Mouse (Mus musculus) limb, embryonic 13.5 days (tissue): ENCODE results near the gene Tsen2. TPM values are rescaled to one million over a fixed set of nuclear protein-coding genes. Genes with fewer than 3 reads are reported as not detected.

Experiments used
- ATAC-seq: fragments of 200-750 bp; cut with Nextera tagmentation; 2 replicates; pipeline ENCODE4 v1.8.0; 2017; ENCODE audit warnings: low read depth, moderate number of reproducible peaks, moderate TSS enrichment; ENCODE audit not compliant: low FRiP score
- H3K27ac ChIP-seq: fragments of 300-500 bp; sonication (generic); 2 replicates; pipeline ENCODE4 v1.5.1; 2015; ENCODE audit warnings: inconsistent platforms, mild to moderate bottlenecking, moderate library complexity
- H3K27me3 ChIP-seq: fragments of 300-500 bp; sonication (generic); 2 replicates; pipeline ENCODE4 v1.6.1; 2015; ENCODE audit warnings: mild to moderate bottlenecking, inconsistent platforms
- H3K36me3 ChIP-seq: fragments of 300-500 bp; sonication (generic); 2 replicates; pipeline ENCODE4 v1.6.1; 2015; ENCODE audit warnings: inconsistent platforms, mild to moderate bottlenecking, moderate library complexity
- H3K4me1 ChIP-seq: fragments of 300-500 bp; sonication (generic); 2 replicates; pipeline ENCODE4 v1.6.1; 2015; ENCODE audit warnings: inconsistent platforms
- H3K4me2 ChIP-seq: fragments of 300-500 bp; sonication (generic); replicated peaks from 2 replicates; pipeline ENCODE4 v1.6.1; 2015; ENCODE audit warnings: inconsistent platforms, mild to moderate bottlenecking, moderate library complexity
- H3K4me3 ChIP-seq: fragments of 300-500 bp; sonication (generic); 2 replicates; pipeline ENCODE4 v1.5.1; 2015; ENCODE audit warnings: moderate library complexity, mild to moderate bottlenecking, inconsistent platforms
- H3K9ac ChIP-seq: fragments of 300-500 bp; sonication (generic); 2 replicates; pipeline ENCODE4 v1.6.1; 2015; ENCODE audit warnings: mild to moderate bottlenecking, inconsistent platforms
- H3K9me3 ChIP-seq: fragments of 300-500 bp; sonication (generic); 2 replicates; pipeline ENCODE4 v1.6.1; 2016; ENCODE audit warnings: inconsistent platforms
- WGBS: fragments of 180-500 bp; shearing (Covaris S2); methylation state at CpG from one replicate; pipeline ENCODE4 v1.1.7; 2015; 5-methylcytosine and 5-hydroxymethylcytosine counted together
- polyA plus RNA-seq: library from polyadenylated mRNA; unstranded; fragments of >200 nt; fragmentation: Nextera tagmentation; extraction: Ambion mirVana; gene quantifications from 2 replicates; pipeline ENCODE4 v1.2.1, GENCODE M21; 2015

Tsen2 gene
- polyA plus RNA-seq, 1 experiment from 2014 or later = 31.0 TPM

DNA sequence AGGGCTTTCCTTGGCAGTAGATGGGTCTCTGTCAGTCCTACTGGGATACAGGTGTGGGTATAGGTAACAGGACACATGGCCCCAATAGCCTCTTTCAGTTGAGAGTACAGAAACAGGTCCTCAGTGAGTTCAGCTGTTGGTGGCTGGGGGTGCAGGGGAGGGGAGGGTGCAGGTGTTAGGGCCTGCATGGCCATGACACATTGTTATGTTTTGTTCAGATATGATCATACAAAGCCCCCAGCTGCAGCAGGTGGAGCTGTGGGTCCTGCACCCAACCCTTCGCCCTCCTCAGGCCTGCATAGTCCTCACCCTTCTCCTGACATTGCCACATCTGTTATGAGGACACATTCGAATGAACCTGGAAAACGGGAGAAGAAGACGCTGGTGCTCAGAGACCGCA lies 65.8 kb downstream of the Tsen2 start:
- Histone ChIP-seq H3K4me3 (no peak overlapping the region), H3K9ac (no peak overlapping the region), H3K4me2 (no peak overlapping the region), H3K36me3 (peaks cover 64% of the 10 kb centered on the region), H3K27ac (no peak overlapping the region), H3K9me3 (no peaks in the 10 kb centered on the region), H3K4me1 (no peaks in the 10 kb centered on the region), H3K27me3 (no peaks in the 10 kb centered on the region)
- no peak for ATAC-seq
- 92% methylated on average over 5 of the region's 5 CpGs for WGBS

DNA sequence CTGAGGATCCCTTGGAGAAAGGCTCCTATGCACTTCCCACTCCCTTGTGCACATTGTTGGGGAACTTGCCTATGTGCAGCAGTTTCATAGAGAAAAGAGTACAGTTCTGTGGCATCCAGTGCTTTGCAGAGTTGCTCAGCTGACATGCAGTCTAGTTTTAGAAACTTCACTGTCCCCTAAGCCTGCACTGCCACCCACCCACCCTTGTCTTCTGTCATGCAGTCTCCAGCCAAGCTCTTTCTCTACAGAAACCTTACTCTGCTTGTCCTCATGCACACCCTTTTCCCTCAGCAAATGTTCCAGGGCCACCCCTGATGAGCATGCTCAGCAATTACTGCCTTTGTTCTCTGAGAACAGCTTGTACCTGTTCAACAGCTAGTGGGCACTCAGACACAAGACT lies 69.3 kb downstream of the Tsen2 start:
- Histone ChIP-seq H3K27ac (no peak overlapping the region), H3K9me3 (no peaks in the 10 kb centered on the region), H3K27me3 (no peaks in the 10 kb centered on the region), H3K36me3 (peaks cover 92% of the 10 kb centered on the region), H3K4me2 (no peak overlapping the region), H3K9ac (no peak overlapping the region), H3K4me3 (no peak overlapping the region), H3K4me1 (no peaks in the 10 kb centered on the region)
- no peak for ATAC-seq

DNA sequence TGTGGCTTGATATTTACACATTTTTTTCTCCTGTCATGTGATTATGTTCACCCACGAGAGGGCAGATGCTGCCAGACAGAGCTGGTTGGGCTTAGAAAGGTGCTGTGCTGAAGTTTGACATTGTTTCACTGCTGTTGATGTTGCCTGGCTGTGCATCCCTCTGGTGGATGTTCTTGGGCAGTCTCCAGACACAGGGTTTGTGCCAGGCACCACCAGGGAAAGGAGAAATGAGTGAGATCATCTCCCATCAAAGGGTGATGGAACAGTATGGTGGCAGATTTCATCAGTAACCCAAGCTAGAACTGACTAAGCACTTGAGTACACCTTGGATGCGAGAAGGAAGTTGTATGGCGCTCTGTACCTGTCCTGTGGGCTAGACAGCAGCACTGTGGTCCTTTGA lies 71.5 kb downstream of the Tsen2 start:
- peaks cover 98% of the 10 kb centered on the region for H3K36me3 ChIP-seq
- 87% methylated on average over 3 of the region's 3 CpGs for WGBS

DNA sequence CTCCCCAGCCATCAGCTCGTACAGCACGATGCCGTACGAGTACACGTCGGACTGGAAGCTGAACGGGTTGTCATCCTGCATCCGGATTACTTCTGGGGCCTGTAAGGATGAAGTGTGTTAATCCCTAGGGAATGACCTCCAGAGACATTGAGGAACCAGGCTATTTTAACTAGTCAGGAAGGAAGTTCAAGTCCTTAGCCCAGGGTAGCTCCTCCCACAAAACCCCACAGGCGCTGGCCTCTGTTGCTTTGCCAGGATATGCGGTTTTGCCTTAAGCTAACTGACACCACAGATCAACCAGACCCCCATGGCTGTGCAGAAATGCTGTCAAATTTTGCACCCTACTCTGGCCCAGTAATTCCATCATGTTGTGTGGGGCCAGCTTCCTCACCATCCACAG lies 75.4 kb downstream of the Tsen2 start:
- Histone ChIP-seq H3K27ac (no peak overlapping the region), H3K4me3 (no peak overlapping the region), H3K27me3 (no peaks in the 10 kb centered on the region), H3K4me2 (no peak overlapping the region), H3K4me1 (no peaks in the 10 kb centered on the region), H3K36me3 (peaks cover 99% of the 10 kb centered on the region), H3K9me3 (no peaks in the 10 kb centered on the region), H3K9ac (no peak overlapping the region)
- 76% methylated on average over 10 of the region's 10 CpGs for WGBS
- ATAC-seq = no peak

More for the DNA sequence above, 71.5 kb downstream of the Tsen2 start:
- Histone ChIP-seq H3K4me3 (no peak overlapping the region), H3K27ac (no peak overlapping the region), H3K9me3 (no peaks in the 10 kb centered on the region), H3K4me2 (no peak overlapping the region), H3K9ac (no peak overlapping the region), H3K4me1 (no peaks in the 10 kb centered on the region), H3K27me3 (no peaks in the 10 kb centered on the region)
- ATAC-seq = no peak

DNA sequence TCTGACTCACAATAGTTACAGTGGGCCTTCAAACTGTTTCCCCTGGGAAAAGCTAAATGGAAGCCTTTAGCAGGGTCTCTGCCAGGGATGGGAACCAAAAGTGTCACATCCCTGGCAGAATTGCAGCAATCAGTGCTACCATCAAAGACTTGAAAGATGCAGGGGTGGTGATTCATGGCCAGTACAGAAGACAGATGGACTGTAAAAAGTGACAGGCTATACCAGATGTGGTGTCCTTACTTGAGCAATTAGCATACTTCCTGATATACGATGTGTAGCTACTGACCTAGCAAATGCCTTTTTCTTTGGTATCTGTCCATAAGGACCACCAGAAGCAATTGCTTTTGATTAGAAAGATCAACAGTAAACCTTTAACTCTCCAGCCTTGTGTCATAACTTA lies 76.5 kb downstream of the Tsen2 start:
- Histone ChIP-seq H3K27me3 (no peaks in the 10 kb centered on the region), H3K9ac (no peak overlapping the region), H3K9me3 (no peaks in the 10 kb centered on the region), H3K4me3 (no peak overlapping the region), H3K4me1 (no peaks in the 10 kb centered on the region), H3K4me2 (no peak overlapping the region), H3K27ac (no peak overlapping the region), H3K36me3 (peaks cover 99% of the 10 kb centered on the region)
- no peak for ATAC-seq
- 28% methylated on average over 1 of the region's 1 CpGs for WGBS

DNA sequence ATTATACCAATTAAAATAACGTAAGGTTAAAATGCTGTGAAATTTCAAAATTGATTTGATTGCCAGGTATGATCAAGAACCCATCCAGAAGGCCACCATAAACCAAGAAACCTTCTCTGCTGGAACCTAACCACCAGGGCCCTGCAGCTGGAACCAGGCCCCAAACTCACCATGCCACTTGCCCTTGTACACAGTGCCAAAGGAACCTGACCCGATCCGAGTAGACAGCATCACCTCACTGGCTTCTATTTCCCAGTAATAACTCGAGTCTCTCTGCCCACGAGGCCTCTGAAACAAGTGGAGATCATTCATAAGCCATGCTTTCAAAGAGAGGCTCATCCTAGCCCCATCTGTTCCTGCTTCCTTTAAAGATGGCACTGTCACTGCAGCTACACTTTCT lies 81.7 kb downstream of the Tsen2 start:
- Histone ChIP-seq H3K9ac (no peak overlapping the region), H3K4me2 (no peak overlapping the region), H3K4me3 (no peak overlapping the region), H3K27me3 (no peaks in the 10 kb centered on the region), H3K4me1 (no peaks in the 10 kb centered on the region), H3K36me3 (peaks cover 93% of the 10 kb centered on the region), H3K9me3 (no peaks in the 10 kb centered on the region), H3K27ac (no peak overlapping the region)
- 88% methylated on average over 5 of the region's 5 CpGs for WGBS
- ATAC-seq = no peak

Other genes with a start within 250 kb of the Tsen2 start
- gene Pparg, start 183.7 kb upstream of the Tsen2 start, polyA plus RNA-seq = 0.54 and 0.70 TPM in 2 replicates
- 0.13 and 0.26 TPM in 2 replicates for gene Mkrn2os, start 47.9 kb downstream of the Tsen2 start, polyA plus RNA-seq
- 26.9 and 30.2 TPM in 2 replicates for gene Mkrn2, start 57.2 kb downstream of the Tsen2 start, polyA plus RNA-seq
- 108 and 111 TPM in 2 replicates for gene Raf1, start 132.0 kb downstream of the Tsen2 start, polyA plus RNA-seq
- 2.6 and 3.4 TPM in 2 replicates for gene Tmem40, start 217.7 kb downstream of the Tsen2 start, polyA plus RNA-seq
- 48.1 and 56.8 TPM in 2 replicates for gene Cand2, start 229.9 kb downstream of the Tsen2 start, polyA plus RNA-seq